Mouse (Mus musculus) erythroblast, embryonic 14.5 days (primary cell): ENCODE data around the gene Gatad2a. TPM values are rescaled to one million over a fixed set of nuclear protein-coding genes. Genes with fewer than 3 reads are reported as not detected.

Experiments
- H3K27me3 ChIP-seq: 2 replicates; pipeline ENCODE4 v1.6.1; 2012; ENCODE audit warnings: inconsistent platforms; ENCODE audit not compliant: control insufficient read depth
- H3K36me3 ChIP-seq: 2 replicates; pipeline ENCODE4 v1.6.1; 2012; ENCODE audit warnings: mild to moderate bottlenecking, inconsistent platforms; ENCODE audit not compliant: control insufficient read depth
- H3K4me1 ChIP-seq: 2 replicates; pipeline ENCODE4 v1.6.1; 2012; ENCODE audit warnings: inconsistent platforms; ENCODE audit not compliant: control insufficient read depth
- H3K4me3 ChIP-seq: replicated peaks from 2 replicates; pipeline ENCODE3; 2012; ENCODE audit warnings: moderate library complexity, mild to moderate bottlenecking, inconsistent platforms
- H3K9me3 ChIP-seq: 2 replicates; pipeline ENCODE4 v1.6.1; 2012; ENCODE audit warnings: low read length, inconsistent platforms, mixed read lengths; ENCODE audit not compliant: control insufficient read depth
- GATA1 ChIP-seq: IDR thresholded peaks from 2 replicates; pipeline ENCODE4 v1.6.1; 2012; ENCODE audit warnings: low read length, inconsistent platforms, mixed read lengths
- TAL1 ChIP-seq: IDR thresholded peaks from 3 replicates; pipeline ENCODE4 v1.6.1; 2012; ENCODE audit warnings: low read length, inconsistent platforms, mixed read lengths
- polyA plus RNA-seq: library from polyadenylated mRNA; stranded (reverse); fragments of >175 nt; gene quantifications from 2 replicates; pipeline ENCODE4 v1.2.3, GENCODE M21; 2012

The Gatad2a gene
- polyA plus RNA-seq, result 5.9 and 8.1 TPM in 2 replicates

DNA sequence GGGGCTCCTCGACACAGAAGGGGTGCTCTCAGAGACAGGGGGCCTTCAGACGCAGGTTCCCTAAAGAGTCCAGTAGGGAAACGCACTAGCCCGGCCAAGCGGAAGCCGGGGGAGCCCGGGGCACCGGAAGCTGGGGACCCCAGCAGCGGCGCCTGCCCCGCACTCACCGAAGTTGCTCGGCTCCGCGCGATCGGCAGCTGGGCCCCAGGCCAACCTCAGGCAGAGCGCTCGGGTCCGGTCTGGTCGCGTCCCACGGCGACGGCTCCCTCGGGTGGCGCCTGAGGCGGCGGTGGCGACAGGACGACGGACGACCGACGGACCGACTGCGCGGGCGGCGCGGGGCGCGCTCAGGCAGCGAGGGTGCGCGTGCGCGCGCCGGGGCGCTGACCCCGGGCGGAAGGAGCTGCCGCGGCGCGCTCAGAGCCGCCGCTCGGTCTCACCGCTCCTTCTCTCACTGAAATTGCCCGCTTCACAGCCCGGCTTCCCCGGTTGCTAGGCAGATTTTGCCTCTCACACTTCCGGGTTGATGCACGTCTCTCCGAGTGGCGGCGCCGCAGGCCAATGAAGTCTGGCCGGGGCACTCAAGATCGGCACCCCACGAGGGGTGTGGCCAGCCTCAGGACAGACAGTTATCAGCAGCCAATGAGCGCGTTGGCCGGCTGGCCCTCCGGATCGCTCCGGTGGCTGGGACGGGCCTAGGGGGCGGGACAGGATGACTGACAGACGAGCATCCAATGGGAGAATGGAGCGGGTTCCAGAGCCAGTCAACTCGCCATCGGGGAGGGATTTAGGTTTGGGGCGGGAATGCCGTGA lies at the start of gene Gatad2a:
Gene Gatad2a, minus strand, starts transcription at position 609 of the 813 bp plus-strand sequence.
- Histone ChIP-seq H3K4me3 (peak within 1 kb of the TSS; percentile 89), H3K9me3 (no peaks in the 10 kb centered on the region), H3K4me1 (peaks cover 48% of the 10 kb centered on the region), H3K27me3 (no peaks in the 10 kb centered on the region), H3K36me3 (peaks cover 25% of the 10 kb centered on the region)
- TF ChIP-seq GATA1 (no peak), TAL1 (no peak)

DNA sequence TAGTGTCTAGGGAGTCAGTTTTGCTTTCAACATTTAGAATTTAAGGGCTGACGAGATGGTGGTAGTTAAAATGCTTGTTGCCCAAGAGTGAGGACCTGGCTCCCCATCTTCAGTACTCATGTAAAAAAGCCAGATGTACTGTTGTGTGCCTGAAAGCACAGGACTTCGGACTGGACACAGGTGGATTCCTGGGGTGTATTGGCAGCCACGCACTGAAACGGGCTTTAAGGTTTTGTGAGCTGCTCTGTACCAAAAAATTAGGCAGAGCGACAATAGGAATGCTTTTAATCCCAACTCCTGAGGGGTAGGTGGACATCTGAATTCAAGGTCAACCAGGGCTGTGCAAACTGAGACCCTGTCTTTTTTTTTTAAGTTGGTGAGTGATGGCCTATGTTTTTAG lies 47.8 kb upstream of the Gatad2a start:
- TF ChIP-seq TAL1 (no peak), GATA1 (no peak)

DNA sequence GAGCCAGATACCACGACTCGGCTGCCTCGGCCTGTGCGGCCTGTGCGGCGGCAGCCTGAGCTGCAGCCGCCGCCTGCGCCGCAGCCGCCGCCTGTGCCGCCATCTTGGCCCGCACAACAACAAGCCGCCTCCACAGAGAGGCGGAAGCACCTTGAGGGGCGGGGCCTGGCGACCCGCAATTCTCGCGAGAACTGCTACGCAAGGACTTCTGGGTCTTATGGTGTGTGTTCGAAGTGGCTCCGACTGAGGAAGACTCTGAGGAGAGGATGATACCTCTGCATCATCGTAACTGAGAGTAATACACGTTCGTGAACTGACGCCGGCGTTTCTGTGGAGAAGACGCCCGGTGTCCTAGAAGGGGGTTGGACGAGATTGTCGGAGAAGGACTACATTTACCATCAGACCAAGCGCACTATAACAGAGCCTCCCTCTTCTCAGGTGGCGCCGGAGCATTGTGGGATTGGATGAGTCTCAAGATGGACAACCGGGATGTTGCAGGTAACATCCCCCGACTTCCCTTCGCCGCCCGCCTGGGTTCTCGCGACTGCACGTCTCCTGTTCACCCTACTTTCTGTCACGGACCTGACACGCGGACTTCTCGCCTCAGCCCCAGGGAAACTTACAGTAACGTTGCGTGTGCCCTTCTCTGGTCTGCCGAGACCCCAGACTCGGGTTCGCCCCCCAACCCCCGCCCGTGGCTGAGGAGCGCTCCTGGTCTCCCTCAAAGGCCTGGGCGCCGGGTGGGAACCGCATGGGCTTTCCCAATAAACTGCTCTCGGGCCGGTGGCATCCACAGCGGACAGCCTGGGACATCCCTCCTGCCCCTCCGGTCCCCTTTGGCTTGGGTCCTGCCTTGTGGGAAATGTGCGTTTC lies 46.6 kb upstream of the Gatad2a start, which contains the start of the genes Mau2 and Sugp1:
Gene Mau2, minus strand, starts transcription at position 152 of the 873 bp plus-strand sequence.
Gene Sugp1, plus strand, starts transcription at position 231 of the 873 bp plus-strand sequence.
- Histone ChIP-seq H3K27me3 (no peaks in the 10 kb centered on the region), H3K36me3 (peaks cover 24% of the 10 kb centered on the region), H3K9me3 (no peaks in the 10 kb centered on the region), H3K4me1 (peaks cover 55% of the 10 kb centered on the region), H3K4me3 (peak within 1 kb of the TSS; percentile 80)
- TF ChIP-seq GATA1, result no peak
- no peak for TF ChIP-seq TAL1

More for the DNA sequence above, 47.8 kb upstream of the Gatad2a start:
- Histone ChIP-seq H3K9me3 (no peaks in the 10 kb centered on the region), H3K36me3 (peaks cover 27% of the 10 kb centered on the region), H3K4me3 (peak overlapping the region; percentile 80), H3K27me3 (no peaks in the 10 kb centered on the region), H3K4me1 (peaks cover 47% of the 10 kb centered on the region)

DNA sequence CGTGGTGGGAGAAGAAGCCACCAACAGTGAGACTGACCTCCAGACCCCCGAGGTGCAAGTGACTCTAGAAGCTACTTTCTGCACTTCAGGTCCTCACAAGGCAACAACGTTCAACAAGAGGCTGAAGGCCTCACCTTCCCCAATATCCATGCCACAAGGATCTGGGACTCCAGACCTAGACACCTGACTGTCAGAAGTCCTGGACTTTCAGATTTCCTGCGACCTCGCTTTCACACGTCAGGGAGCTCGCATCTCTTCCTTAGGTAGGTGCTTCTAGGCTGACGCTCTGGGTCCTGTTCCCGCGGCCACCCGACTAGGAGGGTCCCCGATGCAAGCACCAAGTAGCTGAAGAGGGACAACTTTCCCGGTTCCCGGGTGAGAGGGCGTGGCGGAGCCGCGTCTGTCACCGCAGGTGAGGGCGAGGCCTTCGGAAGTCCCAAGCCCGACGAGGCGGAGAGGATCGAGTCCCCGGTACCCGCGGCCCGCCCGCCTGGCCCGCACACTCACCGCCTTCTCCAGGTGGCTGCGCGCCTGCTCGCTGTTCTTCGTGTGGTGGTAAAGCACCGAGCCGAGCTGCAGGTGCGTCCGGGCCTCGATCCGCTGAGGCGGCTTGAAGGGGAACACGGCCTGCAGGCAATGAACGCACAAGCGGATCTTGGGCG lies 45.8 kb upstream of the Gatad2a start:
- H3K9me3 ChIP-seq, result no peaks in the 10 kb centered on the region
- no peaks in the 10 kb centered on the region for H3K27me3 ChIP-seq
- TF ChIP-seq GATA1, result no peak
- no peak for TF ChIP-seq TAL1
- H3K4me1 ChIP-seq, result peaks cover 58% of the 10 kb centered on the region
- peaks cover 30% of the 10 kb centered on the region for H3K36me3 ChIP-seq
- H3K4me3 ChIP-seq, result peak overlapping the region; percentile 80

DNA sequence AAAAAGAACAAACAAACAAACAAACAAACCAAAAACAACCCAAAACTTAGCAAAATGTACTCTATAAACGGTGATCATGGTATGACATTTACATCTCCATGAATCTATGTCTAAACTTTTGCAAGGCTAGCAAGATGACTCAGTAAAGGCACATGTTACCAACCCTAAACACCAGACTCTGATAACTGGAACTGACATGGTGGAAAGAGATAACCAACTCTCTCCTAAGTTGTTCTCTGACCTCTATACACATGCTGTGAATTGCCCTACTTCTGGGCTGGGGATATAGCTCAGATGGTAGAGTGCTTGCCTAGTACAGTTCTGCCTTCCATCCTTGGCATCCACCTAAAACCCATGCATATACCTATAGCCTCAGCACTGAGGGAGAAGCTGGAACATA lies 41.8 kb upstream of the Gatad2a start:
- peaks cover 45% of the 10 kb centered on the region for H3K4me1 ChIP-seq
- no peak overlapping the region for H3K4me3 ChIP-seq
- TF ChIP-seq GATA1 (no peak), TAL1 (no peak)
- no peaks in the 10 kb centered on the region for H3K27me3 ChIP-seq
- H3K36me3 ChIP-seq, result peaks cover 51% of the 10 kb centered on the region
- H3K9me3 ChIP-seq, result no peaks in the 10 kb centered on the region

DNA sequence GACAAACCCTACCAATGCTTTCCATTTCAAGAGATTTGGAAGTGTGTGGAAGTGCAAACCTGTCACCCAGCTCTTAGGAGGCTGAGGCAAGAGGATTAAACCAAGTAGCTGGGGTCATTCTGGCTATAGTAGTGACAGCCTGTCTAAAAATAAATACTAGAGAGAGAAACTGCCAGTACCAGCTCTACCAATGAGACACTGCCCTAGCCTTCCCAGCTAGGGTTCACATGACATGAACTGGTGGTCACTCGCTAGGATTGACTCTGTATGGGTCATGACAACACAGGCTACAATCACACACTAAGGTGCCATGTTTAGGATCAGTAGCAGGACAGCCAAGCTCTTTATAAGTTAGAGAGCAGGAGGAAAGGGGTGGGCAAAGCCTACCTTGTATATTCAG lies 34.1 kb upstream of the Gatad2a start:
- no peaks in the 10 kb centered on the region for H3K27me3 ChIP-seq
- peaks cover 83% of the 10 kb centered on the region for H3K36me3 ChIP-seq
- H3K9me3 ChIP-seq, result no peaks in the 10 kb centered on the region
- H3K4me1 ChIP-seq, result peaks cover 12% of the 10 kb centered on the region
- no peak overlapping the region for H3K4me3 ChIP-seq
- no peak for TF ChIP-seq TAL1
- TF ChIP-seq GATA1, result no peak

DNA sequence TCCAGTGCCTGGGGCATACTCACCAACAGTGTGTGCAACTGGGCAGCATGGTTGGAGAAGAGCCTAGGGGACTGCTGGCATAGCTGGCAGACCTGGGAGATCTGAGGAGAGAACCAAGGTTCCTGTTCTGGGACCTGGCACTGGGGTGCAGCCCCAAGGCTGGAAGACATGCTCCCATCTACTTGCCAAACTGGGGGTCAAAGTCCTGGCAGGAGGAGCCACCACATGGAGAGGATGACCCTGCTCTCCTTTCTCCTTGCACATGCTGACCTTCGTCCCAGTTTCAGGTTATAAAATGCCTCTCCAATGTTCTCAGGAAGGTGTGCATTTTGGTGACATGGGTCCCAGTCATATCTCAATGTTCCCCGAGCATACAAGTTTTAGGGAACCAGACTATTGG lies 30.0 kb upstream of the Gatad2a start:
- Histone ChIP-seq H3K27me3 (no peaks in the 10 kb centered on the region), H3K4me3 (no peak overlapping the region), H3K9me3 (no peaks in the 10 kb centered on the region), H3K36me3 (peaks cover 100% of the 10 kb centered on the region), H3K4me1 (peaks cover 9% of the 10 kb centered on the region)
- TF ChIP-seq GATA1 (no peak), TAL1 (no peak)

DNA sequence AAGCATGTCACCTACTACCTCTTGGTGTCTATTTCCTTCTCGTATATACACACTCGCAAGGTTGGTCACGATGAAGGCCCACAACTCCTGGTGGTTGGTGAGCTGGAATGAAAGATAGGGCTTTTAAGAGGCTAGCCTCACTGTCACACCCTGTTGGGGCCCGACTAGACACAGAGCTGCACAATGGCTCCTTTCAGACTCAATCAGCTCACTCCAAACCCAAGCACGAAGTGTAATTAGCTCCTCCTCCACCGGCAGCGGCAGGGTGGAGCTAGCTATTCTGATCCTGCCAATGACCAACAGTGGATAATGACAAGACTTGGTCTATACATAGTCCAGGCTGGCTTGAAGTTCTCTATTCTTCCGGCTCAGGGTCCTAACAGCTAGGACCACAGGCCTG lies 27.4 kb upstream of the Gatad2a start:
- Histone ChIP-seq H3K4me1 (peaks cover 9% of the 10 kb centered on the region), H3K36me3 (peaks cover 100% of the 10 kb centered on the region), H3K27me3 (no peaks in the 10 kb centered on the region), H3K4me3 (no peak overlapping the region), H3K9me3 (no peaks in the 10 kb centered on the region)
- TF ChIP-seq TAL1 (no peak), GATA1 (no peak)
